Mouse (Mus musculus): ENCODE results near the gene Irgm2. TPM values are rescaled to one million over a fixed set of nuclear protein-coding genes. Genes with fewer than 3 reads are reported as not detected.
"Not testable (repeated sequence)": the region's sequence is repeated elsewhere in the genome, so short reads cannot be mapped to it uniquely, and the experiment has no call there.

Gene Irgm2
- 5.5 and 6.8 TPM in 2 replicates for polyA plus RNA-seq (2015; fragmentation: Nextera tagmentation; extraction: Ambion mirVana)

GRCm38 (mm10) chr11:58199229-58200037, at the start of gene Irgm2, which contains the start of gene Igtp:
TSS of gene Irgm2 (plus strand) at chr11:58199618.
TSS of gene Igtp (plus strand) at chr11:58199556.
- H3K27ac ChIP-seq (ENCODE audit: low read length) = peak within 1 kb of the TSS; percentile 86
- peak; percentile 96 for ATAC-seq (ENCODE audit: low read depth)
- H3K27me3 ChIP-seq (ENCODE audit: control insufficient read depth, insufficient read depth, low read depth, low read length); H3K36me3 ChIP-seq (ENCODE audit: control insufficient read depth, insufficient read depth); H3K4me1 ChIP-seq (ENCODE audit: control insufficient read depth, low read depth, low read length); H3K9me3 ChIP-seq (replicated peaks; ENCODE audit: control insufficient read depth, low read length): not testable (repeated sequence)
- WGBS (ENCODE audit: insufficient replicate concordance) = 4% methylated on average over 13 of the region's 15 CpGs
- H3K9ac ChIP-seq (ENCODE audit: low read depth, low read length) = peak within 1 kb of the TSS; percentile 80
- H3K4me3 ChIP-seq (ENCODE audit: low read depth, low read length) = peak within 1 kb of the TSS; percentile 74
- peak within 1 kb of the TSS; percentile 58 for H3K4me2 ChIP-seq (ENCODE audit: low read depth, low read length)

- H3K9me3 ChIP-seq (replicated peaks; ENCODE audit: control insufficient read depth, low read length) = no peaks in the 10 kb centered on the region
- H3K27ac ChIP-seq (ENCODE audit: low read length) = no peak overlapping the region
- no peak for ATAC-seq (ENCODE audit: low read depth)
- peaks cover 25% of the 10 kb centered on the region for H3K36me3 ChIP-seq (ENCODE audit: control insufficient read depth, insufficient read depth)
- WGBS (ENCODE audit: insufficient replicate concordance) = 79% methylated on average over 9 of the region's 9 CpGs
- no peaks in the 10 kb centered on the region; the same call in 1 of the 2 replicates for H3K4me1 ChIP-seq (ENCODE audit: control insufficient read depth, low read depth, low read length)
- H3K27me3 ChIP-seq (ENCODE audit: control insufficient read depth, insufficient read depth, low read depth, low read length) = no peaks in the 10 kb centered on the region
- no peak overlapping the region for H3K4me3 ChIP-seq (ENCODE audit: low read depth, low read length)
- H3K9ac ChIP-seq (ENCODE audit: low read depth, low read length) = no peak overlapping the region
- no peak overlapping the region for H3K4me2 ChIP-seq (ENCODE audit: low read depth, low read length)
These were observed 44.0 kb upstream of the Irgm2 start for GRCm38 (mm10) chr11:58155458-58155857.

GRCm38 (mm10) chr11:58156871-58157270, 42.5 kb upstream of the Irgm2 start:
- ATAC-seq (ENCODE audit: low read depth) = no peak; the same call in 1 of the 2 replicates

GRCm38 (mm10) chr11:58165072-58165471, 34.3 kb upstream of the Irgm2 start:
- Histone ChIP-seq H3K4me2 (ENCODE audit: low read depth, low read length) (no peak overlapping the region), H3K9me3 (replicated peaks; ENCODE audit: control insufficient read depth, low read length) (no peaks in the 10 kb centered on the region), H3K4me3 (ENCODE audit: low read depth, low read length) (no peak overlapping the region), H3K36me3 (ENCODE audit: control insufficient read depth, insufficient read depth) (peaks cover 27% of the 10 kb centered on the region), H3K27ac (ENCODE audit: low read length) (no peak overlapping the region), H3K9ac (ENCODE audit: low read depth, low read length) (no peak overlapping the region), H3K4me1 (ENCODE audit: control insufficient read depth, low read depth, low read length) (peaks cover 13% of the 10 kb centered on the region), H3K27me3 (ENCODE audit: control insufficient read depth, insufficient read depth, low read depth, low read length) (no peaks in the 10 kb centered on the region)
- ATAC-seq (ENCODE audit: low read depth) = no peak
- 91% methylated on average over 2 of the region's 2 CpGs for WGBS (ENCODE audit: insufficient replicate concordance)

More at GRCm38 (mm10) chr11:58156871-58157270, 42.5 kb upstream of the Irgm2 start:
- H3K9me3 ChIP-seq (replicated peaks; ENCODE audit: control insufficient read depth, low read length) = no peaks in the 10 kb centered on the region
- no peaks in the 10 kb centered on the region; the same call in 1 of the 2 replicates for H3K4me1 ChIP-seq (ENCODE audit: control insufficient read depth, low read depth, low read length)
- H3K27ac ChIP-seq (ENCODE audit: low read length) = no peak overlapping the region
- peaks cover 23% of the 10 kb centered on the region for H3K36me3 ChIP-seq (ENCODE audit: control insufficient read depth, insufficient read depth)
- no peak overlapping the region for H3K4me3 ChIP-seq (ENCODE audit: low read depth, low read length)
- no peak overlapping the region for H3K9ac ChIP-seq (ENCODE audit: low read depth, low read length)
- H3K27me3 ChIP-seq (ENCODE audit: control insufficient read depth, insufficient read depth, low read depth, low read length) = no peaks in the 10 kb centered on the region
- no peak overlapping the region for H3K4me2 ChIP-seq (ENCODE audit: low read depth, low read length)
- 37% methylated on average over 3 of the region's 3 CpGs for WGBS (ENCODE audit: insufficient replicate concordance)

GRCm38 (mm10) chr11:58167822-58168166, 31.6 kb upstream of the Irgm2 start:
- peak overlapping the region; percentile 88 for H3K4me2 ChIP-seq (ENCODE audit: low read depth, low read length)
- no peak for ATAC-seq (ENCODE audit: low read depth)
- H3K4me1 ChIP-seq (ENCODE audit: control insufficient read depth, low read depth, low read length) = peaks cover 21% of the 10 kb centered on the region
- peak overlapping the region; percentile 81 for H3K9ac ChIP-seq (ENCODE audit: low read depth, low read length)
- no peaks in the 10 kb centered on the region for H3K9me3 ChIP-seq (replicated peaks; ENCODE audit: control insufficient read depth, low read length)
- H3K36me3 ChIP-seq (ENCODE audit: control insufficient read depth, insufficient read depth) = peaks cover 20% of the 10 kb centered on the region
- peak overlapping the region; percentile 71 for H3K27ac ChIP-seq (ENCODE audit: low read length)
- peak overlapping the region; percentile 90 for H3K4me3 ChIP-seq (ENCODE audit: low read depth, low read length)
- WGBS (ENCODE audit: insufficient replicate concordance) = 0% methylated on average over 8 of the region's 8 CpGs
- H3K27me3 ChIP-seq (ENCODE audit: control insufficient read depth, insufficient read depth, low read depth, low read length) = no peaks in the 10 kb centered on the region

- Histone ChIP-seq H3K4me3 (ENCODE audit: low read depth, low read length) (peak within 1 kb of the TSS; percentile 90), H3K9me3 (replicated peaks; ENCODE audit: control insufficient read depth, low read length) (0 out of 2 replicates have a peak, but pooled peaks cover under 1% of the 10 kb centered on the region), H3K4me1 (ENCODE audit: control insufficient read depth, low read depth, low read length) (peaks cover 26% of the 10 kb centered on the region), H3K27me3 (ENCODE audit: control insufficient read depth, insufficient read depth, low read depth, low read length) (no peaks in the 10 kb centered on the region), H3K36me3 (ENCODE audit: control insufficient read depth, insufficient read depth) (peaks cover 21% of the 10 kb centered on the region), H3K27ac (ENCODE audit: low read length) (peak within 1 kb of the TSS; percentile 71), H3K9ac (ENCODE audit: low read depth, low read length) (peak within 1 kb of the TSS; percentile 81), H3K4me2 (ENCODE audit: low read depth, low read length) (peak within 1 kb of the TSS; percentile 88)
- under 1% methylated on average over 71 of the region's 71 CpGs for WGBS (ENCODE audit: insufficient replicate concordance)
- peak; percentile 81 for ATAC-seq (ENCODE audit: low read depth)
These were observed 31.1 kb upstream of the Irgm2 start, which contains the start of gene Gemin5 for GRCm38 (mm10) chr11:58168167-58168915. TSS of gene Gemin5 (minus strand) at chr11:58168539.

GRCm38 (mm10) chr11:58169666-58170065, 29.8 kb upstream of the Irgm2 start:
- ATAC-seq (ENCODE audit: low read depth) = no peak
- Histone ChIP-seq H3K9ac (ENCODE audit: low read depth, low read length) (no peak overlapping the region), H3K4me1 (ENCODE audit: control insufficient read depth, low read depth, low read length) (peaks cover 29% of the 10 kb centered on the region), H3K27ac (ENCODE audit: low read length) (peak overlapping the region; percentile 51), H3K36me3 (ENCODE audit: control insufficient read depth, insufficient read depth) (peaks cover 28% of the 10 kb centered on the region), H3K4me3 (ENCODE audit: low read depth, low read length) (no peak overlapping the region), H3K9me3 (replicated peaks; ENCODE audit: control insufficient read depth, low read length) (0 out of 2 replicates have a peak, but pooled peaks cover 3% of the 10 kb centered on the region), H3K27me3 (ENCODE audit: control insufficient read depth, insufficient read depth, low read depth, low read length) (no peaks in the 10 kb centered on the region), H3K4me2 (ENCODE audit: low read depth, low read length) (no peak overlapping the region)
- WGBS (ENCODE audit: insufficient replicate concordance) = 50% methylated on average over 4 of the region's 4 CpGs

GRCm38 (mm10) chr11:58171459-58172091, 27.8 kb upstream of the Irgm2 start, which contains the start of gene Mrpl22:
TSS of gene Mrpl22 (plus strand) at chr11:58171661.
- WGBS (ENCODE audit: insufficient replicate concordance) = under 1% methylated on average over 34 of the region's 34 CpGs
- Histone ChIP-seq H3K4me1 (ENCODE audit: control insufficient read depth, low read depth, low read length) (peaks cover 29% of the 10 kb centered on the region), H3K36me3 (ENCODE audit: control insufficient read depth, insufficient read depth) (peaks cover 23% of the 10 kb centered on the region)

More at GRCm38 (mm10) chr11:58171459-58172091, 27.8 kb upstream of the Irgm2 start, which contains the start of gene Mrpl22:
- peak within 1 kb of the TSS; percentile 45; the same call in 1 of the 2 replicates for H3K27ac ChIP-seq (ENCODE audit: low read length)
- peak within 1 kb of the TSS; percentile 69 for H3K9ac ChIP-seq (ENCODE audit: low read depth, low read length)
- peak within 1 kb of the TSS; percentile 70 for H3K4me3 ChIP-seq (ENCODE audit: low read depth, low read length)
- H3K27me3 ChIP-seq (ENCODE audit: control insufficient read depth, insufficient read depth, low read depth, low read length) = no peaks in the 10 kb centered on the region
- ATAC-seq (ENCODE audit: low read depth) = peak; percentile 78
- peak within 1 kb of the TSS; percentile 61 for H3K4me2 ChIP-seq (ENCODE audit: low read depth, low read length)
- 0 out of 2 replicates have a peak, but pooled peaks cover 3% of the 10 kb centered on the region for H3K9me3 ChIP-seq (replicated peaks; ENCODE audit: control insufficient read depth, low read length)

All from liver, embryonic 16.5 days (tissue).